Mouse (Mus musculus) limb, embryonic 13.5 days (tissue): ENCODE data around the gene Rpl41. TPM values are rescaled to one million over a fixed set of nuclear protein-coding genes. Genes with fewer than 3 reads are reported as not detected.

Source experiments
- ATAC-seq: fragments of 200-750 bp; cut with Nextera tagmentation; 2 replicates; pipeline ENCODE4 v1.8.0; 2017; ENCODE audit warnings: low read depth, moderate number of reproducible peaks, moderate TSS enrichment; ENCODE audit not compliant: low FRiP score
- H3K27ac ChIP-seq: fragments of 300-500 bp; sonication (generic); 2 replicates; pipeline ENCODE4 v1.5.1; 2015; ENCODE audit warnings: inconsistent platforms, mild to moderate bottlenecking, moderate library complexity
- H3K27me3 ChIP-seq: fragments of 300-500 bp; sonication (generic); 2 replicates; pipeline ENCODE4 v1.6.1; 2015; ENCODE audit warnings: mild to moderate bottlenecking, inconsistent platforms
- H3K36me3 ChIP-seq: fragments of 300-500 bp; sonication (generic); 2 replicates; pipeline ENCODE4 v1.6.1; 2015; ENCODE audit warnings: inconsistent platforms, mild to moderate bottlenecking, moderate library complexity
- H3K4me1 ChIP-seq: fragments of 300-500 bp; sonication (generic); 2 replicates; pipeline ENCODE4 v1.6.1; 2015; ENCODE audit warnings: inconsistent platforms
- H3K4me2 ChIP-seq: fragments of 300-500 bp; sonication (generic); replicated peaks from 2 replicates; pipeline ENCODE4 v1.6.1; 2015; ENCODE audit warnings: inconsistent platforms, mild to moderate bottlenecking, moderate library complexity
- H3K4me3 ChIP-seq: fragments of 300-500 bp; sonication (generic); 2 replicates; pipeline ENCODE4 v1.5.1; 2015; ENCODE audit warnings: moderate library complexity, mild to moderate bottlenecking, inconsistent platforms
- H3K9ac ChIP-seq: fragments of 300-500 bp; sonication (generic); 2 replicates; pipeline ENCODE4 v1.6.1; 2015; ENCODE audit warnings: mild to moderate bottlenecking, inconsistent platforms
- H3K9me3 ChIP-seq: fragments of 300-500 bp; sonication (generic); 2 replicates; pipeline ENCODE4 v1.6.1; 2016; ENCODE audit warnings: inconsistent platforms
- WGBS: fragments of 180-500 bp; shearing (Covaris S2); methylation state at CpG from one replicate; pipeline ENCODE4 v1.1.7; 2015; 5-methylcytosine and 5-hydroxymethylcytosine counted together
- polyA plus RNA-seq: library from polyadenylated mRNA; unstranded; fragments of >200 nt; fragmentation: Nextera tagmentation; extraction: Ambion mirVana; gene quantifications from 2 replicates; pipeline ENCODE4 v1.2.1, GENCODE M21; 2015

Rpl41 gene
- polyA plus RNA-seq, 1 experiment from 2014 or later = 3,677 TPM

DNA sequence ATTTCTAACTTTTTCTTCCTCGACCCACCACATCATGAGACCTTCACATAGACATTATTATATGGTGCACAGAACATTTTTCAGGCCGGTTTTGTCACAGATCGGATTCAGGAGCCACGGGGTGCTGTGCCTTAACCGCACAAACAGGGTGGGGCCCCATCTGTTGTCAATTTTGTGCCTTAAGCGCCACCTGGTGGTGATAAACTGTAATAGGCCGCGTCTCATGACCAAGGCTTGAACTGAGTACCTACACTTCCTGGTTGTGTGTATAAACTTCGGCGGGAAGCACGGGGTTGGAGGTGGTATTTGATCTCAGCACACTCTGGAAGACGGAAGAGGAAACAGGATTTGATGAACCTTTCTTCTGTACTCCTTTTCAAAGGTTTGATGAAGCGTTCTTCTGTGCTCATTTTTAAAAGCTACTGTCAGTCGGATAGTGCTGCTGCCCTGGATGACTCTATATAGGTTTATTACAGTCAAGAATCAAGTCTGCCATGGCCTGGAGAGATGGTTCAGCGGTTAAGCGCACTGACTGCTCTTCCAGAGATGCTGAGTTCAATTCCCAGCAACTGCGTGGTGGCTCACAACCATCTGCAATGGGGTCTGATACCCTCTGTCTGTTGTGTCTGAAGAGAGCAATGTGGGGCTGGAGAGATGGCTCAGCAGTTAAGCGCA lies 12.7 kb downstream of the Rpl41 start:
- no peaks in the 10 kb centered on the region for H3K27me3 ChIP-seq
- 0 out of 2 replicates have a peak overlapping the region, but pooled peaks have one; percentile 25 for H3K9ac ChIP-seq
- H3K4me1 ChIP-seq = peaks cover 9% of the 10 kb centered on the region; the same call in 1 of the 2 replicates
- peak; percentile 89 for ATAC-seq
- peak overlapping the region; percentile 70; the same call in 1 of the 2 replicates for H3K27ac ChIP-seq
- peak overlapping the region; percentile 56 for H3K4me2 ChIP-seq
- peaks cover 6% of the 10 kb centered on the region; the same call in 1 of the 2 replicates for H3K36me3 ChIP-seq
- WGBS = 14% methylated on average over 18 of the region's 18 CpGs
- no peaks in the 10 kb centered on the region for H3K9me3 ChIP-seq
- peak overlapping the region; percentile 21 for H3K4me3 ChIP-seq

DNA sequence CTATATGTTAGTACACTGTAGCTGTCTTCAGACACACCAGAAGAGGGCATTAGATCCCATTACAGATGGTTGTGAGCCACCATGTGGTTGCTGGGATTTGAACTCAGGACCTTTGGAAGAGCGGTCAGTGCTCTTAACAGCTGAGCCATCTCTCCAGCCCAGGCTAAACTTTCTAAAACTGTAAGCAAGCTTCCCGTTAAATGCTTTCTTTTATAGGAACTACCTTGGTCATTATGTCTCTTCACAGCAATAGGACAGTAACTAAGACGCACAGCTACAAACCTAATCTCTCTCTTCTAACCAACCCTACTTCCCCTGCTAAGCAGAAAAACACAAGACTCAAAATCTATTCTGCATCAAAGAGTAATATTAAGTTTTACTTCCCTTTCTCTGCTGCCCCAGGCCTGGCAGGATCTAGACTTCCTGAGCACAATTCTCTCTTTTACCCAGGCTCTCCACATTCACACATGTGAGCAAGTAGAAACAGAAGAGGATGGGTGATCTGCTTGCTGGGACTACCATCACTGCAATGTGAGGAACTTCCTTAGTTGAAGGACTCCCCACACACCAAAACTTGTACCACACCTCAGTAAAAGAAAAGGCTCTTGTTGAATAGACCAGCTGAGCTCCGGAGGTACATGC lies 13.4 kb downstream of the Rpl41 start:
- ATAC-seq = no peak; the same call in 1 of the 2 replicates
- Histone ChIP-seq H3K36me3 (no peaks in the 10 kb centered on the region), H3K9ac (no peak overlapping the region), H3K27me3 (no peaks in the 10 kb centered on the region), H3K27ac (peak overlapping the region; percentile 70; the same call in 1 of the 2 replicates), H3K4me3 (peak overlapping the region; percentile 21), H3K4me2 (peak overlapping the region; percentile 56), H3K4me1 (peaks cover 9% of the 10 kb centered on the region; the same call in 1 of the 2 replicates), H3K9me3 (no peaks in the 10 kb centered on the region)
- WGBS = 71% methylated on average over 4 of the region's 4 CpGs

DNA sequence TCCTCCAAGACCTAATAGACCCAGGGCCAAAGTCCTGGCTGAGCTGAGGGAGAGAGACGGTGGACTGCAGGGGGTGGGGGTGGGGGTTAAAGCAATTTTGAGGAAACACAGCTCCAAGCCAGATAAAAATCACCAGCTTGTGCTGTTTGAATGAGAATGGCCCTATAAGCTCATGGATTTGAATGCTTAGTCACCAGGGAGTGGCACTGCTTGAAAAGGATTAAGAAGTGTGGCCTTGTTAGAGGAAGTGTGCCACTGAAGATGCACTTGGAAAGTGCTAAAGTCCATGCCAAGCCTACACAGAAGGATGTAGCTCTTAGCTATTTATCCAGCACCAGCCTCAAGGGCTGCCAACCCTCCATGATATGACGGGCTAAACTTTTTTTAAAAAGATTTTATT lies 13.9 kb downstream of the Rpl41 start:
- H3K27ac ChIP-seq = no peak overlapping the region
- no peak overlapping the region for H3K4me3 ChIP-seq
- no peaks in the 10 kb centered on the region for H3K9me3 ChIP-seq
- no peak for ATAC-seq
- no peak overlapping the region for H3K4me2 ChIP-seq
- WGBS = 87% methylated on average over 2 of the region's 2 CpGs
- no peak overlapping the region for H3K9ac ChIP-seq
- peaks cover 9% of the 10 kb centered on the region; the same call in 1 of the 2 replicates for H3K4me1 ChIP-seq
- H3K27me3 ChIP-seq = no peaks in the 10 kb centered on the region
- H3K36me3 ChIP-seq = no peaks in the 10 kb centered on the region

DNA sequence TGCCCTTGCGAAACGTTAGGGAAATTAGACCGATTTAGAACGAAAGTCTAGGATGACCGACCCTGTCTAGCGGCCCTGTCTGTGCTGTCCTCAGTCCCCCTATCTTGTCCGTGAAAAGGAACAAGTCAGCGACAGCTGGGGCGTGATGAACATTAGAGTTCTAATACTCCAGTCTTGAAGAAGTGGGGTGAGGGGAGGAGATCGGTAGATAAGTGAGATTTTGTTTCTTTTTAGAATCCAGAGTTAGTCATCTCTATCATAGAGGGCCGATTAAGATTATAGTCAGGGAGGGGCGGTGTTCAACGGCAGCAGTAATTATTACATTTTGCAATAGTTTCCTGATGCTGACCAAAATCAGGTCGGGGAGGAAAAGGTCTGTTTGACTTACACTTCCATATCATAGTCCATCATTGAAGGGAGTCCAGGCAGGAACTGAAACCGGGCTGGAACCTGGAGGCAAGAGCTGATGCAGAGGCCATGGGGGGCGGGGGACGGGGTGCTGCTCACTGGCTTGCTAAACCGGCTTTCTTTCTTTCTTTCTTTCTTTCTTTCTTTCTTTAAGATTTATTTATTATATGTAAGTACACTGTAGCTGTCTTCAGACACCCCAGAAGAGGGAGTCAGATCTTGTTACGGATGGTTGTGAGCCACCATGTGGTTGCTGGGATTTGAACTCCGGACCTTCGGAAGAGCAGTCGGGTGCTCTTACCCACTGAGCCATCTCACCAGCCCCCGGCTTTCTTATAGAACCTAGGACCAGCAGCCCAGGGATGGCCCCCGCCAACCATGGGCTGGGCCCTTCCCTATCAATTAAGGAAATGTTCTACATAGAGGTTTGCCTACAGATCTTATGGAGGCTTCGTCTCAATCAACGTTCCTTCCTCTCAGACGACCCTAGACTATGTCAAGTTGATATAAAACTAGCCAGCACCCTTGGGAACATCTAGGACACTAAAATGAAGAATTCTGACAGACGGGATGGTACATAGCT lies 22.4 kb downstream of the Rpl41 start:
- Histone ChIP-seq H3K27me3 (peaks cover 32% of the 10 kb centered on the region), H3K9ac (peak overlapping the region; percentile 31; the same call in 1 of the 2 replicates)

GRCm38 (mm10) chr10:128525671-128526308 lies 23.3 kb downstream of the Rpl41 start, which contains the start of gene Esyt1:
Gene Esyt1 (minus strand): TSS chr10:128525871.
- H3K27ac ChIP-seq = peak within 1 kb of the TSS; percentile 82
- peak within 1 kb of the TSS; percentile 82 for H3K4me3 ChIP-seq
- peaks cover 32% of the 10 kb centered on the region for H3K27me3 ChIP-seq
- peak within 1 kb of the TSS; percentile 99 for H3K4me2 ChIP-seq
- peak within 1 kb of the TSS; percentile 81 for H3K9ac ChIP-seq
- under 1% methylated on average over 37 of the region's 37 CpGs for WGBS
- no peaks in the 10 kb centered on the region for H3K9me3 ChIP-seq
- peak; percentile 99 for ATAC-seq
- H3K36me3 ChIP-seq = peaks cover 14% of the 10 kb centered on the region
- H3K4me1 ChIP-seq = peaks cover 17% of the 10 kb centered on the region

More for the DNA sequence above, 22.4 kb downstream of the Rpl41 start:
- Histone ChIP-seq H3K4me2 (peak overlapping the region; percentile 99), H3K9me3 (no peaks in the 10 kb centered on the region), H3K27ac (peak overlapping the region; percentile 45; the same call in 1 of the 2 replicates), H3K4me1 (peaks cover 17% of the 10 kb centered on the region), H3K36me3 (peaks cover 10% of the 10 kb centered on the region; the same call in 1 of the 2 replicates), H3K4me3 (peak overlapping the region; percentile 82)
- no peak for ATAC-seq
- 33% methylated on average over 28 of the region's 28 CpGs for WGBS

- peaks cover 32% of the 10 kb centered on the region for H3K27me3 ChIP-seq
- peaks cover 22% of the 10 kb centered on the region for H3K36me3 ChIP-seq
- H3K27ac ChIP-seq = peak overlapping the region; percentile 82
- H3K4me3 ChIP-seq = peak overlapping the region; percentile 82
- peak overlapping the region; percentile 99 for H3K4me2 ChIP-seq
- peak overlapping the region; percentile 81 for H3K9ac ChIP-seq
- under 1% methylated on average over 58 of the region's 58 CpGs for WGBS
- peaks cover 17% of the 10 kb centered on the region for H3K4me1 ChIP-seq
- ATAC-seq = peak; percentile 7; the same call in 1 of the 2 replicates
- H3K9me3 ChIP-seq = no peaks in the 10 kb centered on the region
These were observed 24.1 kb downstream of the Rpl41 start for GRCm38 (mm10) chr10:128524732-128525662.

DNA sequence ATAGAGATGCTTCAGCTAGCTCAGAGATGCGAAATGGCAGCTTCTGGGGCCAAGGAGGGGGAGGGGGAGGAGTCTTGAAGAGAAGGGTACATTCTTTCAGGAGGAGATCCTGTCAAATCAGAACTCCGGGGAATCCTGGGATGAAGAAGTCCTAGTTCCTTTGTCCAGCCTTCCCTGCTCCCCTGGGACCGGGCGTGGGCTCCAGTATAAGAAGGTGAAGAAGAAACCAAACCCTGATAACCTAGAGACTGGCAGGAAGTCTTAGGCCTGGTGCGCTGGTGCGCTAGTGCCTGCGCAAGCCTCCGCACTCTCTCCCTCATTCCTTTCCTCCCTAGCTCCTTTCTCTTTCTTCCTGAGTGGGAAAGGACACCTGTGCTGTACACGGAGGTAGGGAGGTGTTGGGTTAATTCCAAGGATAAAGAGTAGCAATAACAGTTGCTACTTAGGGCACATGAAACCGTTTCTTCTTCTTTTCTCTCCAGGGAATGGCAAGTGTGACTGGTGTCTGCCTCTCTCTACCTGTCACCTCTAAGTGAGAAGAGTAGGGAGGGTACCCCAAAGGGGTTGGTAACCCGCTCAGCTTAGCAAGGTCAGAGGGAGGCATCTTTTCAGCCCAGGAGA lies 24.9 kb downstream of the Rpl41 start:
- Histone ChIP-seq H3K27ac (no peak overlapping the region), H3K36me3 (peaks cover 25% of the 10 kb centered on the region), H3K4me3 (peak overlapping the region; percentile 82), H3K4me1 (peaks cover 17% of the 10 kb centered on the region), H3K9ac (peak overlapping the region; percentile 81), H3K9me3 (no peaks in the 10 kb centered on the region), H3K4me2 (peak overlapping the region; percentile 99), H3K27me3 (peaks cover 28% of the 10 kb centered on the region)
- 9% methylated on average over 11 of the region's 11 CpGs for WGBS
- no peak for ATAC-seq

DNA sequence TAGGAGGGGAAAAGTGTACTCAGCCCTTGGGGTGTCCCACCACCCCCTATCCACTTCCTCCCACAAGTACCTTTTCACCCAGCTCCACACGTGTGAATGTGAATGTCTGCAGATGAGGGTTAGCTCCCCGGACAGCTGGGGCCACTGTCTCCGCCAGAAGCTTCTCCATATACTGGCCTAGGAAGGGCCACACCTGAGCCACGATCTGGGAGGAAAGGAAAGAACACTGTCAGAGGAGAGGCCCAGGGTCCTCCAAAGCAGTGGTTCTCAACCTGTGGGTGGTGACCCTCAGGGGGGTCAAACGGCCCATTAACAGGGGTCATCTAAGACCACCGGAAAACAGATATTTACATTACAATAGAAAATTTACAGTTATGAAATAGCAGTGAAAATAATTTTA lies 26.8 kb downstream of the Rpl41 start:
- no peak for ATAC-seq
- Histone ChIP-seq H3K4me3 (no peak overlapping the region), H3K27ac (no peak overlapping the region), H3K4me1 (peaks cover 17% of the 10 kb centered on the region), H3K36me3 (peaks cover 38% of the 10 kb centered on the region), H3K27me3 (peaks cover 44% of the 10 kb centered on the region), H3K4me2 (no peak overlapping the region), H3K9ac (no peak overlapping the region), H3K9me3 (no peaks in the 10 kb centered on the region)
- 74% methylated on average over 6 of the region's 6 CpGs for WGBS

- Histone ChIP-seq H3K27ac (no peak overlapping the region), H3K27me3 (peaks cover 57% of the 10 kb centered on the region), H3K36me3 (peaks cover 55% of the 10 kb centered on the region), H3K4me2 (no peak overlapping the region), H3K4me3 (no peak overlapping the region), H3K9ac (no peak overlapping the region), H3K9me3 (no peaks in the 10 kb centered on the region), H3K4me1 (peaks cover 11% of the 10 kb centered on the region)
- no peak for ATAC-seq
- 87% methylated on average over 16 of the region's 16 CpGs for WGBS
These were observed 28.5 kb downstream of the Rpl41 start for GRCm38 (mm10) chr10:128520591-128520990.

DNA sequence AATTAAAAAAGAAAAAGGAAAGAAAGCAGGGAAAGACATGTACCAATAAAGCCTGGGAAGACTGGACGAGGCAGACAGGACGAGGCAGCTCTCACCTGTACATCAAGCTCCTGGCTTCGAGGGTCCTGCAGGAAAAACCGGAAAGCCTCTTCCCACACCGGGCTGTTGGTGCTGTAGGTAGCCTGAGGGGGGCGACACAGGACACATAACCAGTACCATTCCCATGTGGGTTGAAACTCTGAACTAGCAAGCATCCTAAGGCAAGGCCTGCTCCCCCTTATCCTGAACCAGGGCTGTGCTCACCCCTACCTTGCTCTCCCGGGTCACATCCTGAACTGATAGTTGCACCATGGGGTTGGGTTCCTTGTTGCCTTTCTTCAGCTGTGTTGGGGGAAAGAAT lies 30.3 kb downstream of the Rpl41 start:
- H3K36me3 ChIP-seq = peaks cover 66% of the 10 kb centered on the region

More for the DNA sequence above, 30.3 kb downstream of the Rpl41 start:
- WGBS = 76% methylated on average over 7 of the region's 7 CpGs
- ATAC-seq = no peak
- no peaks in the 10 kb centered on the region for H3K9me3 ChIP-seq
- H3K27ac ChIP-seq = no peak overlapping the region
- peaks cover under 1% of the 10 kb centered on the region; the same call in 1 of the 2 replicates for H3K4me1 ChIP-seq
- H3K4me3 ChIP-seq = no peak overlapping the region
- H3K4me2 ChIP-seq = no peak overlapping the region
- peaks cover 58% of the 10 kb centered on the region for H3K27me3 ChIP-seq
- H3K9ac ChIP-seq = no peak overlapping the region
